Mouse (Mus musculus): ENCODE results near the gene Gtpbp3.

The Gtpbp3 gene

GRCm38 (mm10) chr8:71470146-71470912, 17.6 kb upstream of the Gtpbp3 start:
- DNase-seq (ENCODE audit: low spot score): no peak

- no peak for DNase-seq (ENCODE audit: low spot score)
These were observed 17.0 kb upstream of the Gtpbp3 start for GRCm38 (mm10) chr8:71470913-71471255.

- no peak for DNase-seq (ENCODE audit: low spot score)
These were observed 16.0 kb upstream of the Gtpbp3 start for GRCm38 (mm10) chr8:71471861-71472260.

GRCm38 (mm10) chr8:71472601-71473386, 15.1 kb upstream of the Gtpbp3 start:
- DNase-seq (ENCODE audit: low spot score): no peak

GRCm38 (mm10) chr8:71474344-71474743, 13.6 kb upstream of the Gtpbp3 start:
- DNase-seq (ENCODE audit: low spot score): no peak

GRCm38 (mm10) chr8:71474785-71475701, 12.9 kb upstream of the Gtpbp3 start:
- no peak for DNase-seq (ENCODE audit: low spot score)

- peak; percentile 16 for DNase-seq (ENCODE audit: low spot score)
These were observed 12.2 kb upstream of the Gtpbp3 start for GRCm38 (mm10) chr8:71475702-71476075.

- peak; percentile 84 for DNase-seq (ENCODE audit: low spot score)
These were observed 11.6 kb upstream of the Gtpbp3 start for GRCm38 (mm10) chr8:71476099-71476940.

- peak; percentile 65 for DNase-seq (ENCODE audit: low spot score)
These were observed 10.6 kb upstream of the Gtpbp3 start for GRCm38 (mm10) chr8:71477196-71477845.

- no peak for DNase-seq (ENCODE audit: low spot score)
These were observed 9.0 kb upstream of the Gtpbp3 start for GRCm38 (mm10) chr8:71478943-71479342.

GRCm38 (mm10) chr8:71483932-71484331, 4.0 kb upstream of the Gtpbp3 start:
- peak; percentile 76 for DNase-seq (ENCODE audit: low spot score)

- DNase-seq (ENCODE audit: low spot score): no peak
These were observed 3.2 kb upstream of the Gtpbp3 start for GRCm38 (mm10) chr8:71484736-71485135.

- peak; percentile 93 for DNase-seq (ENCODE audit: low spot score)
These were observed 2.5 kb upstream of the Gtpbp3 start, which contains the start of gene Ano8 for GRCm38 (mm10) chr8:71485142-71486135. TSS of gene Ano8 (minus strand) at chr8:71485963.

GRCm38 (mm10) chr8:71486136-71486529, 1.8 kb upstream of the Gtpbp3 start:
- no peak for DNase-seq (ENCODE audit: low spot score)

GRCm38 (mm10) chr8:71488454-71488853, 551 bp downstream of the Gtpbp3 start:
- DNase-seq (ENCODE audit: low spot score): peak; percentile 98

GRCm38 (mm10) chr8:71495039-71495438, 7.1 kb downstream of the Gtpbp3 start:
- peak; percentile 91 for DNase-seq (ENCODE audit: low spot score)

GRCm38 (mm10) chr8:71495811-71496210, 7.9 kb downstream of the Gtpbp3 start:
- no peak for DNase-seq (ENCODE audit: low spot score)

- DNase-seq (ENCODE audit: low spot score): peak; percentile 39
These were observed 8.6 kb downstream of the Gtpbp3 start for GRCm38 (mm10) chr8:71496481-71496880.

GRCm38 (mm10) chr8:71497077-71497645, 9.3 kb downstream of the Gtpbp3 start:
- no peak for DNase-seq (ENCODE audit: low spot score)
